Mouse (Mus musculus) hindbrain, embryonic 16.5 days (tissue): ENCODE measurements at regions not wholly inside any gene's neighbourhood (a gene's known extent, or its start where the extent isn't known, plus 50 kb on each side); places are given as distances from the start of the nearest gene placed in this dataset.

ENCODE experiments used
- ATAC-seq: fragments of 200-750 bp; cut with Nextera tagmentation; 2 replicates; pipeline ENCODE4 v1.8.0; 2017; ENCODE audit warnings: moderate TSS enrichment, moderate library complexity
- H3K27ac ChIP-seq: fragments of 300-500 bp; sonication (generic); 2 replicates; pipeline ENCODE4 v1.5.1; 2014; ENCODE audit warnings: low read depth, mild to moderate bottlenecking, control low read depth, low read length, moderate library complexity
- H3K27me3 ChIP-seq: fragments of 300-500 bp; sonication (generic); replicated peaks from 2 replicates; pipeline ENCODE4 v1.6.1; 2014; ENCODE audit warnings: low read length; ENCODE audit not compliant: control insufficient read depth, insufficient read depth
- H3K36me3 ChIP-seq: fragments of 300-500 bp; sonication (generic); 2 replicates; pipeline ENCODE4 v1.6.1; 2014; ENCODE audit warnings: mild to moderate bottlenecking, low read length, moderate library complexity, mixed read lengths; ENCODE audit not compliant: control insufficient read depth, insufficient read depth
- H3K4me1 ChIP-seq: fragments of 300-500 bp; sonication (generic); 2 replicates; pipeline ENCODE4 v1.6.1; 2014; ENCODE audit warnings: low read depth, low read length; ENCODE audit not compliant: control insufficient read depth, insufficient read depth
- H3K4me2 ChIP-seq: fragments of 300-500 bp; sonication (generic); 2 replicates; pipeline ENCODE4 v1.6.1; 2014; ENCODE audit warnings: mild to moderate bottlenecking, low read length, control low read depth, moderate library complexity
- H3K4me3 ChIP-seq: fragments of 300-500 bp; sonication (generic); 2 replicates; pipeline ENCODE4 v1.5.1; 2014; ENCODE audit warnings: mild to moderate bottlenecking, low read length, control low read depth, moderate library complexity
- H3K9ac ChIP-seq: fragments of 300-500 bp; sonication (generic); 2 replicates; pipeline ENCODE4 v1.6.1; 2014; ENCODE audit warnings: low read depth, mild to moderate bottlenecking, control low read depth, low read length, moderate library complexity
- H3K9me3 ChIP-seq: fragments of 300-500 bp; sonication (generic); 2 replicates; pipeline ENCODE4 v1.6.1; 2014; ENCODE audit warnings: mild to moderate bottlenecking, low read length, moderate library complexity; ENCODE audit not compliant: control insufficient read depth
- WGBS: fragments of 180-500 bp; shearing (Covaris S2); extraction: QIAGEN DNeasy Blood & Tissue Kit; methylation state at CpG from one replicate; pipeline ENCODE4 v1.1.7; 2014; 5-methylcytosine and 5-hydroxymethylcytosine counted together

DNA sequence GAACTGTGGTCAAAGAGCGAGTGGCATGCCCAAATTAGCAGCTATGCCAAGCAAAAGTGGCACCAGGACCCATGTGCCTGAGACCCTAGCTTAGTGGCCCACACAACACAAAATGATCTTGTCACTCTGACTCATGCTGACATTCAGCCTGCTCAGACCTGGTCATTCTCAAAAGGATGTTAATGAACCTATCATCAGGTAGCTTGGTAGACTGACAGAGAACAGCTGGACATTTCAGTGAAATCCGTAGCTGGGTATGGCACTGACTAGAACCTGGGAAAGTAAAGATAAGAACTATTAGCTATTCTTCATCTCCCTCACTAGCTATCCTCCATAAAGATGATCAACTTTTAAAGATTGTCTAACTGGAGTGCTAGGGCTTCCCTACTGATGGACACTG is 188.5 kb downstream of the Nr2f2 start:
- 81% methylated on average over 2 of the region's 2 CpGs for WGBS
- Histone ChIP-seq H3K27ac (no peak overlapping the region), H3K4me1 (no peaks in the 10 kb centered on the region), H3K27me3 (no peaks in the 10 kb centered on the region), H3K4me2 (no peak overlapping the region), H3K9me3 (no peaks in the 10 kb centered on the region), H3K36me3 (no peaks in the 10 kb centered on the region), H3K9ac (no peak overlapping the region), H3K4me3 (no peak overlapping the region)
- ATAC-seq, result no peak

DNA sequence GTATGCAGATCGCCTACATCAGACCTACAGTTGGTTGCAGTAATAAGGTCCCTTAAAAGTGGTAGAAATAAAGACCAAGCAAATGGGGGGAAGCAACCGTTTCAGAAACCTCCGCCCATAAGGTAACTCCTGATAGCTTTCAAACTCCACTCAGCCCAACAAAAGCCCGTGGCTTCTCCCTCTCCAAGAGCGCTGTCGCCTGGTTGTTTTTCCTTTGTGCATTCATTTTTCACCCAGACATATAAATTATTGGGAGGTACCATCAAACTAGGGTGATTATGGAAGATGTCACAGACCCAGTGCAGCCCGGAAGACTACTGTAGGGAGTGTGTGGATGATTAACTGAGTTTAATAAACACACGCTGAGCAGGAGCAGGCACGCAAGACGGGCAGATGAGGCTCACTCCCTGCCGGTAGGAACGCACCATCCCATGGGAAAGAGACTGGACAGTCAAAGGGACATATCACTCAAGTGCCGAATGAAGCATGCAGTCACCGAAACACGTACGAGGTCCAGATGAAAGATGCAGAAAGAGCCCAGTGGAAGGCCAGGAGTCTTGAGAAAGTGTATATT is 189.8 kb downstream of the Nr2f2 start:
- peak overlapping the region; percentile 3; the same call in 1 of the 2 replicates for H3K4me2 ChIP-seq
- no peak for ATAC-seq

DNA sequence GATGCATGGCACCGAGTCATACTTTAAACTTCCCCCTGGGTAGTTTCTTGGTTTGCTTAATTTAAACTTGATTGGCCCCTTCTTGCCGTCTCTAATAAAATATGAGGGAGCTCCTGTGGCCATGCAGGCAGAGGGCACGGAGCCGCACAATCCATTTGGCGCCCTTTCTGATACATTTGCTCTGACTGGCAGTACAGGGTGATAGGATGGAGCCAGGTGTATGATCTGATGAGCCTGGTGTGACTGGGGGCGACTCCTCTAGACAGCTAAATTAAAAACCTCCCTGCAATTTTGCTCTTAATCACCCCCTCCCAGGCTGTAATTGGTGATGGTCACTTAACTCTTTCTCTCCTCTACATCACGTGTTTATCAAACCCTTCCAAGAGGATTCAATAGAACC is 190.4 kb downstream of the Nr2f2 start:
- H3K27ac ChIP-seq, result no peak overlapping the region
- H3K4me1 ChIP-seq, result no peaks in the 10 kb centered on the region
- no peak overlapping the region for H3K9ac ChIP-seq
- H3K36me3 ChIP-seq, result no peaks in the 10 kb centered on the region
- ATAC-seq, result no peak
- no peak overlapping the region for H3K4me3 ChIP-seq
- H3K4me2 ChIP-seq, result no peak overlapping the region
- whole genome bisulfite sequencing, result 47% methylated on average over 7 of the region's 7 CpGs
- H3K27me3 ChIP-seq, result 0 out of 2 replicates have a peak, but pooled peaks cover 2% of the 10 kb centered on the region
- H3K9me3 ChIP-seq, result no peaks in the 10 kb centered on the region

More for the DNA sequence above, 189.8 kb downstream of the Nr2f2 start:
- Histone ChIP-seq H3K27me3 (0 out of 2 replicates have a peak, but pooled peaks cover 2% of the 10 kb centered on the region), H3K4me3 (no peak overlapping the region), H3K27ac (no peak overlapping the region), H3K9me3 (no peaks in the 10 kb centered on the region), H3K9ac (no peak overlapping the region), H3K4me1 (no peaks in the 10 kb centered on the region), H3K36me3 (no peaks in the 10 kb centered on the region)
- 41% methylated on average over 16 of the region's 16 CpGs for WGBS

DNA sequence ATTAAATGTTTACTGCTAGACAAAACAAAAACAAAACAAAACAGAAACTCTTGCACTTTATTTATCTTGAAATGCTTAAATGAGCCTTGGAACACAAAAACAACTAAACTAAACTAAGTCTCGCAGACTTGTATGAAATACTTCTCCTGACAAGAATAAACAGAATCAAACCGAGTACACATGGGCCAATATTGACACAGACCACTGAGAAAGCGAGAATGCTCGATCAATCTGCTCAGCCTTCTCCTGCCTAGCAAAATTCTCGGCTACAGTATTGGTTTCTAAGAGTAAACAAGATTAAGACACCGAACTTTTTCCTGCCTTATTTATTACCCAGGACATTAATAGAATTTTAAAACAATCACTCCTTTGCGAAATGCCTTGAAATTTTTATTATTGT is 194.1 kb downstream of the Nr2f2 start:
- Histone ChIP-seq H3K27ac (no peak overlapping the region), H3K4me2 (no peak overlapping the region), H3K9ac (no peak overlapping the region), H3K27me3 (peaks cover 7% of the 10 kb centered on the region), H3K4me3 (no peak overlapping the region), H3K9me3 (no peaks in the 10 kb centered on the region), H3K36me3 (no peaks in the 10 kb centered on the region), H3K4me1 (no peaks in the 10 kb centered on the region)
- WGBS, result 62% methylated on average over 7 of the region's 7 CpGs
- ATAC-seq, result no peak

DNA sequence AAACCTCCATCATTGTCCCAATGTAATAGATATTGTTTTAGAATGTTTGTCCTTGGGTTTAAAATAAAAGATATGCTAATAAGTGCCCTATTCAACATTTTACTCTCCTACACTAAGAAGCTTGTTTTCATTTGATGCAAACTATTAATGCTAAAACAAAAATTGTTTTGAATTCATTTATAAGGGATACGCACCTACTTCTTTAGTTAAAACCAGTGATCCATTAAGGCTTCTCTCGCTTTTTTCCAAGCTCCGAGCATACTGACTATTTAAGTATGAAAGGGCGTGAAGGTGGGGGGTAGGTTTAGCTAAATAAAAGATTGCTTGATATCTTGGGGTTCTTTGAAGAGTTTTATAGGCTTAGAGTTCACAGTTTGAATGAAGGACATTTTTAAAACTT is 195.1 kb downstream of the Nr2f2 start:
- Histone ChIP-seq H3K9me3 (no peaks in the 10 kb centered on the region), H3K4me1 (no peaks in the 10 kb centered on the region), H3K27me3 (peaks cover 7% of the 10 kb centered on the region), H3K36me3 (no peaks in the 10 kb centered on the region), H3K4me3 (no peak overlapping the region), H3K27ac (no peak overlapping the region), H3K4me2 (no peak overlapping the region), H3K9ac (no peak overlapping the region)
- WGBS, result 45% methylated on average over 4 of the region's 4 CpGs
- ATAC-seq, result no peak

DNA sequence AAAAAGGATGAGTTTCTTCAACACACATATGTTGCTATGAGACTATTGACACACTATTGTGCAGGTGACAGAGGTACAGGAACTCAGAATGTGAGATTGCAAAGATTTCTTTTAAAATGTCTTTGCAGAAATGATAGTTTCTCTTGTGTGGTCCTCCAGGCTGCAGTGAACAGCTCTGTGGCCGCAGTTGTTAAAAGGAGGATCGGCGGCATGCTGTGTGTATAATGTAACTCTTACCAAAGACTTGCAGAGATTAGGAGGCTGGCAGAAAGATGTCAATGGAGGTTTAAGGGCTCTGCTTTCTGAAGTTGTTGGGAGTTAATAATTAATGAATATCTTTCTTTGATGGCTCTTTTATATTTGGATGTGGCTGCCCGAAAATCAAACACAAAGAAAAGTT is 198.5 kb downstream of the Nr2f2 start:
- Histone ChIP-seq H3K27me3 (peaks cover 7% of the 10 kb centered on the region), H3K4me2 (no peak overlapping the region), H3K9ac (no peak overlapping the region), H3K4me3 (no peak overlapping the region), H3K4me1 (no peaks in the 10 kb centered on the region), H3K27ac (no peak overlapping the region), H3K9me3 (no peaks in the 10 kb centered on the region), H3K36me3 (no peaks in the 10 kb centered on the region)
- ATAC-seq, result no peak
- WGBS, result 26% methylated on average over 4 of the region's 4 CpGs

DNA sequence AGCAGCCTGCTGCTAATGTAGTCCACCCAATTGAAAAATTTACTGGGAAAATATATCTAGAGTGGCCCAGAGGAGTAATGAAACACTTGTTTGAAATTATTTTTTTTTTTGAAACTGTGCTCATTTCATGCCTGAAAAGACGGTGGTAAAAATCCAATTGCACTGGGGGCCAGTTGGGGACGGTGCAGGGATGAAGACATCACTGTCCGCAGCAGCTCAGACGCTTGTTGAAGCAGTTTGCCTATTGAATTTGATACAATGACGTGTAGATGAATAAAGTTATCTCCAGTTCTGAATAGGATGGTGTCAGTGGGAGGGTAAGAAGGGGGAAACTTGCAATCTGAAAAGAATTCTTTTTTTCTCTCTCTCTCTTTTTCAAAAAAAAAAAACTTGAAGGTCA is 200.5 kb downstream of the Nr2f2 start:
- 17% methylated on average over 5 of the region's 5 CpGs for WGBS
- Histone ChIP-seq H3K27me3 (peaks cover 5% of the 10 kb centered on the region), H3K4me3 (no peak overlapping the region), H3K9ac (no peak overlapping the region), H3K4me1 (no peaks in the 10 kb centered on the region), H3K4me2 (no peak overlapping the region), H3K9me3 (no peaks in the 10 kb centered on the region), H3K27ac (no peak overlapping the region), H3K36me3 (no peaks in the 10 kb centered on the region)
- ATAC-seq, result no peak

DNA sequence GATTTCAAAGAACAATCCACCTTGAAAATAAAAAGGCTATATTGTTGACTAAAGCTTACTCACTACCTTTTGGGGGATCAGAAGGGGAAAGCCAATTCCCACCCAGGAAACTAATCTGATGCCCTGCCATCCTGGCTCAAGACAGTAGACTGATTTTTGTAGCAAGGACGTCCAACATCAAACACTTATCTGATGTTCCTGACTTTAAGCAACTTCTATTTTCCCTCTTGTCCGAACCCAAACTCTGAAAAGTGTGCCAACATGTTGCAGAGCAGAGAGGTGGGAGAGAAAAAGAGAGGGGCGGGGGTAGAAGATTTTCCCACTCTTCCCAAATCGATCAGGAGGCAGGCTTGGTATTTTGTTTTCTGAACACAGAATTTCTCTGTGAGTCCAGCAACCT is 201.0 kb downstream of the Nr2f2 start:
- Histone ChIP-seq H3K9me3 (no peaks in the 10 kb centered on the region), H3K4me1 (no peaks in the 10 kb centered on the region), H3K9ac (no peak overlapping the region), H3K4me2 (no peak overlapping the region), H3K27ac (no peak overlapping the region), H3K36me3 (no peaks in the 10 kb centered on the region), H3K4me3 (no peak overlapping the region), H3K27me3 (peaks cover 5% of the 10 kb centered on the region)
- no peak for ATAC-seq
- 42% methylated on average over 4 of the region's 4 CpGs for WGBS

DNA sequence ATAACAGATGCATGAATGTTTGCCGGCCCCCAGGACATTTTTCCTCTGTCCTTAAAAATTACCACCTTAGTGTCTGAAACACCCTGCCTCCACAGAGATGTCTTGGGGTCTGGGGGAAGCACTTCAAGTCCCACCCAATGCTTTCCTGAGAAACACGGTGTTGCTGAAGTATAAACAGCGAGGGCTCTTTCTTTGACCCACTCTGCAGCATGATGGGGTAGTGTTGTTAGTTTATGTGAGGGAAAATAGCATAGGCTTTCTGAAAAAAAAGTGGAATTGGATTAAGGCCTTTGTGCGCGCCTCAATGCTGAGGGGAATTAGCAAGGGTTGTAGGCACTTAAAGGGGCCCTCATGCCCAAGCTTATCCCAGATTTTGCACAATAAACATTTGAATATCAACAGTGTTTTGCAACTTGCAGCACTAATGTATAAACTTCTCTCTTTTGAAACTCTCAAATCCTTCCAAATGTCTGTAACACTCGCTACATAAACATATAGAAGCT is 201.8 kb downstream of the Nr2f2 start:
- Histone ChIP-seq H3K9ac (no peak overlapping the region), H3K4me1 (no peaks in the 10 kb centered on the region), H3K36me3 (no peaks in the 10 kb centered on the region), H3K4me2 (no peak overlapping the region), H3K9me3 (no peaks in the 10 kb centered on the region), H3K27me3 (no peaks in the 10 kb centered on the region; the same call in 1 of the 2 replicates), H3K27ac (no peak overlapping the region), H3K4me3 (no peak overlapping the region)
- ATAC-seq, result no peak
- 53% methylated on average over 6 of the region's 6 CpGs for WGBS
